Mouse (Mus musculus): ENCODE results near the gene Sebox.

Sebox gene

GRCm38 (mm10) chr11:78536690-78537084 lies 33.4 kb downstream of the Sebox start:
- no peak for DNase-seq

- peak; percentile 51 for DNase-seq
Measured at GRCm38 (mm10) chr11:78540358-78540757, 37.1 kb downstream of the Sebox start.

GRCm38 (mm10) chr11:78544449-78545111 lies 41.3 kb downstream of the Sebox start:
- no peak for DNase-seq

- no peak for DNase-seq
Measured at GRCm38 (mm10) chr11:78545181-78545580, 41.9 kb downstream of the Sebox start.

GRCm38 (mm10) chr11:78547718-78548460 lies 44.6 kb downstream of the Sebox start:
- no peak for DNase-seq

- DNase-seq = no peak
Measured at GRCm38 (mm10) chr11:78549491-78549987, 46.3 kb downstream of the Sebox start.

- DNase-seq = peak; percentile 95
Measured at GRCm38 (mm10) chr11:78550168-78551058, 47.2 kb downstream of the Sebox start, which contains the start of gene Tmem97. Gene Tmem97, minus strand, starts transcription at chr11:78550777.

GRCm38 (mm10) chr11:78551059-78551398 lies 47.8 kb downstream of the Sebox start:
- DNase-seq = no peak

All from lung, postnatal 14 days (tissue).